Mouse (Mus musculus): ENCODE measurements around the gene Tmem88b. TPM values are rescaled to one million over a fixed set of nuclear protein-coding genes. Genes with fewer than 3 reads are reported as not detected.
"Not testable (repeated sequence)": the region's sequence is repeated elsewhere in the genome, so short reads cannot be mapped to it uniquely, and the experiment has no call there.

The Tmem88b gene
- total RNA-seq, 2 experiments from 2014 or later = 0.30 to 0.56 TPM

DNA sequence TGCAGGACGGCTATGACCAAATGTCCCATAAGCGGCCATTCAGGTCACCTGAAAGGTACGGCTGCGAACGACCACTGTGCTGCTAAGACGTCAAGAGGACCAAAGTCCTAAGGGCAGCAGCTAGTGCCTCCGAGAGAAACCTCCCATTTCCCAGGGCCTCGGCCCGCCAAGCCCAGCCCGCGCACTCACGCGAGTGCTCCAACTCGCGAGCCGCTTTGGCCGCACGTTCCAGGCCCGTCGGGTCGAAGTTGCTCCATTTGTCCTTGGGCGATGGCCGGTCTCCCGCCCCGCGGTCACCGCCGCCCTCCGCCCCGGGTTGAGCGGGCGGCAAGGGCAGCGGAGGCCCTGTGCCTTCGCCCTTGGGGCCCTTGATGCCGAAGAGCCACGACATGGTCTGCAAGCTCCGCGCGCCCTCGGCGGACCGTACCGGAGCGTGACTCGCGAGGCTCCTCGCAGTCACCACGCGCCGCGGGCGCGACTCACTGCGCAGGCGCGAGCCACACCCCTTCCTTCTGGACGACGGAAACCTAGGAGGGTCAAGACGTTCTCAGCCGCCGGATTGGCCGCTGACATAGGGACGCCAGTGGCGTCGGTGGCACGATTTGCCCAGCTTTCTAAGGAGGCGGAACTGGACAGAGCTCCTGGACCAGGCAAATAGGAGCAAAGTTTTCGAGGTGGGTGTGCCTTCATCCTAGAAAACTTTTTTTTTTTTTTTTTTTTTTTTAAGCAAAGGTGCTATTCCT lies 24.9 kb downstream of the Tmem88b start, which contains the start of gene Atad3a:
Gene Atad3a, minus strand, starts transcription at position 481 of the 743 bp plus-strand sequence.
- DNase-seq = peak; percentile 96 to 97

- DNase-seq = peak in 1 of 2 experiments; percentile 46
Observed at GRCm38 (mm10) chr4:155759862-155760612, 25.6 kb downstream of the Tmem88b start.

- no peak for DNase-seq
Observed at GRCm38 (mm10) chr4:155757011-155757410, 28.7 kb downstream of the Tmem88b start.

DNA sequence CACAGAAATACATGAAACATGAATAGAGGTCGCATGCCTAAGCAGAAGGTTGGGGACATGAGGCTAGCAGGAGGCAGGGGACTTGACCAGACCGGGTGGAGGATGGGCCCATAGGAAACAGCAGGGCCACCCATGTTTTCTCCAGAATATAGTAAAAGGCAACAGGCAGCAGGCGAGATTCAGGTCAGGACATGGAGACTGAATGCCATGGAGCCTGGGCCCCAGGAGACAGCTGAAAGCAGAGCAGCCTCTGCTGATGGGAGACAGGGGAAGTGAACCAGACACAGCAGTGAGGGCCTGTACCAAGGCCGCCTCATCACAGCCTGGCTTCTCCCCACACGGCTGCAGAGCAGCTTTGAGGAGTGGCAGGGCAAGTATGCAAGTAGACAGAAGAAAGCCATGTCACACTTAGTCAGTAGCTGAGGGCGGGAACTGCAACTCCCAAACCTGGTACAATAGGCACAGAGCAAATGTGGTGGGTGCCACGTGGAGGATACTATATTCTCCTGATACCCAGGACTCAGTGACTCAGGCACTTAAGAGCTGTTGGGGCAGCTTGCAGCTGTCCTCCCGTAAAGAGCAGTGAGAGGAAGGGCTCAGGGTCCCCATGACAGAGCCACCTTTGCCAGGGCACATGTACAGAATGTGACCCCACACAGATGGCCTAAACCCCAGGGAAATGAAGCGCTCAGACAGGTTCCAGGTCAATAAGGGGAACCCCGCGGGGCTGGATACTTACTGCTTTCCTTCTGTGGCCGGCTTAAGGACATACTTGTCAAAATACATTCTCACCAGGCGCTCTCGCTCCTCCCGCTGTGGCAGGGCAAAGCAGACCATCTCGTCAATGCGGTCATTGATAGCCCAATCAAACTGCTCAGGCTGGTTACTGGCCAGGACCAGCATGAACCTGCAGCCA lies 38.8 kb downstream of the Tmem88b start:
- DNase-seq = no peak

GRCm38 (mm10) chr4:155746036-155746548 lies 39.6 kb downstream of the Tmem88b start:
- DNase-seq = no peak

DNA sequence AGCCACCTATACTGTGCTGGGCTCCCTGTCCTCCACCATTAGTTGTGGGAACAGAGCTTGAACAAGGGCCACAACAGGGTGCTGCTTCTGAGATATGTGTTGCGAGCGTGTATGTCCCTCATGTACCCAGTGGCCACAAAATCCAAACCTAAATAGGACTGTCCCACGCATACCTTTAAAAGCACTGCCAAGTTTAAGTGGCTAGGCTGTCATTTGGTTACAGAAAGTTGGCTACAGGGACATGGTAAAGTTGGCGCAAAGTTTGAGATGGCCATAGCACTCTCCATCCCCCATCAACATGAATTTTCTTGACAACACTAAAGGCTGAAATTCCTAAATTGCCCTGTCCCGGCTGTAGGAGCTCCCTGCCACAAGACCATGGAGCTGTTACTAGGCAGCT lies 40.5 kb downstream of the Tmem88b start:
- DNase-seq = no peak

DNA sequence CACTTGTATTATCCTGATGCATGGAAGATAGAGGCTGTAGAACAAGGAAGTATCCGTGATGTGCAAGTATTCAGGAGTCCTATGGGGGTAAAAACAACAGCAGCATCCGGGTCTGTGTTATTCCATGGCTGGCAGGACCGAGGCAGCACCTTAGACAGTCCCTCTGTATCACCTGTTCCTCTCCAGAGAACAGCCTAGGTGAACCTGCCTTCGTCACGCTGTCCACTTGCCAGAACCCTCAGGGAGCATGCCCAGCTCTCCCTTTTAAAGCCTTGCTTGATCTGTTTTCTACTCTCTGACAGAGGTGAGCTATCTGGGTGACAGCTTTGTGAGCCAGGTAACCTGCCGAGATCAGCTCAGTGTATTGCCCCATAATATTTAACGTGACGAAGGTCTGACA lies 41.2 kb downstream of the Tmem88b start:
- no peak for DNase-seq

DNA sequence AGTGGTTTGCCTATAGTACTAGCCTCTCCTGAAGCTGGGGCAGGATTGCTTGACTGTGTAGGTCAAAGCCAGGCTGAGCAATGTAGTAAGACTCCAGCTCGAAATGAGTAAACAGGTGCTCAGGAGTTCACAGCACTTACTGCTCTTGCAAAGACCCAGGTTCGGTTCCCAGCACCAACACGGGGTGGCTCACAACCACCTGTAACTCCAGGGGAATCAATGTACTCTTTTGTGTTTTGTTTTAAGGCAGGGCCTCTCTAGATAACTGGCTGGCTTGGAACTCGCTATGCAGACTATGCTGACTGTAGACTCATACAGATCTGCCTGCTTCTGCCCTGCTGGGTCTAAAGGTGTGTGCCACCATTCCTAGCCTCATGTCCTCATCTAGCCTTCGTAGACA lies 43.0 kb downstream of the Tmem88b start:
- no peak for DNase-seq

DNA sequence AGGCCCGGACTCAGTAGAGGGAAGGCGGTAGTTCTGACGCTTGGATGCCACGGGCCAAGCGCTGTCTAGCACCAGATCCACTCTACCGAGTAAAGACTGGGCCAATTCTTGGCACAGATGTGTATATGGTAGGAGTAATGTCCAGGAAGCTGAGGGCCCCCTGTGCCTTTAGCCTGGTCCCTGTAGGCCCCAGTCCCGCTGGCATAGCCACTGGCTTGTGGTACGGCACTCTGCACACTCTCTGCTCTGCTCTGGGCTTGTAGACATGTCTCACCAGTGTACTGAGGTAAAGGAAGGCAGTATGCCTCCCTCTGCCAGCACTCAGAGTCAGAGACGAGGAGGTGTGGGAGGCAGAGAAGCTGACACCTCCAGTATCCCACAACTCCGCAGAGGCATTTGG lies 45.0 kb downstream of the Tmem88b start:
- DNase-seq = not testable (repeated sequence)

DNA sequence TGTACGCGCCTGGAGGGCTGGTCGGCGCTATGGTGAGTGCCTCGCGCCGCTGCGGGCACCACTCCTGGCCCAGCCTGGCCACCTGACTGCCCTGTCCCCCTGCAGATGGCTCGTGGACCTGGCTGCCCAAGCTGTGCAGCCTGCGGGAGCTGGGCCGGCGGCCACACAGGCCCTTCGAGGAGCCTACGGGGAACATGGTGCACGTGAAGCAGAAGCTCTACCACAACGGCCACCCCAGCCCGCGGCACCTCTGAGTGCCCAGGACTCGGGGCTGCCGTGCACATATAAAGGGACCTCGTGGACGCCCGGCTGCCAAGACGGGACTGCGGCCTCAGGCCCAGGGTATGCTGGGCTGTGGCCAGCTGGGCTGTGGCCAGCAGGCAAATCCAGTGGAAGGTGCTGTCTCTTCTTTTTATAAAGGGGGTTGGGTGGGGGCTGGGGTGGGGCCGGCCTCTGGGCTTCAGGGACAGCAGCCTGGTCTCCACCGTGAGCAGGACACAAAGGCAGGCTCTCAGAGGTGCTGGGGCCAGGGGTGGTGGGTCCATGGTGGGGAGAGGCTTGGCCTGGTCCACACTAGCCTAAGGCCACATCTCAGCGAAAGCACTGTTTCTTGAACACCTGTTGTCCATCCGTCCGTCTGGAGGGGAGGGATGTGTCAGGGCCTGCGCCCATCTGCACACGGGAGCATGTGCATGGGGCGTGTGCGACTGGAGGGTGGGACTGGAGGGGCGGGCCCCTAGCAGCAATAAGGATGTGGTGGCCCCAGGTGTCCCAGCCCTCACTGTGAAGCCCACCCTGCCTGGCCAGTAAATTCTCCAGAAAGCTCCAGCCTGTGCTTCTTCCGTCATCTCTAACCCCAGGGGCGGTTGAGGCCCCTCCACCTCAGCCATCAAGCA lies 45.7 kb downstream of the Tmem88b start:
- peak in 1 of 2 experiments; percentile 35 for DNase-seq

GRCm38 (mm10) chr4:155739152-155739551 lies 46.5 kb downstream of the Tmem88b start:
- DNase-seq = no peak

- DNase-seq = no peak
Observed at GRCm38 (mm10) chr4:155738262-155738661, 47.4 kb downstream of the Tmem88b start.

GRCm38 (mm10) chr4:155736421-155736820 lies 49.3 kb downstream of the Tmem88b start:
- no peak for DNase-seq

DNA sequence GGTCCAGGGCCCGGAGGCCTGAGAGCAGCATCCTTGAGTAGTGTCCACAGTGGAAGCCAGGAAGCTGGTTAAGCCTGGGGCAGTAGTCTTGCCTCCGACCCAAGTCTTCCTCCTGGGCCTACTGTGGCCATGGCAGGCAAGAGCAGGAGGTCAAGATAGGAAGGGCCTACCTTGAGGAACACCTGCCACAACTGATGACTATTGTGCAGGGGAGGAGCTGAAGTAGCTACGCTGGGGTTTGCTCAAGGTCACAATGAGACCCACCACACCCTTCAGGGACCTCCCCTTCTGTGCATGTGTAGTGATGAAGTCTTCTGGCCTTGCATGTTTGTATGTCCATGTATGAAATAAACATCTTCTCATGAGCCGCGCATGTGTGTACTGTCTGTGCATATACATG lies 49.9 kb downstream of the Tmem88b start:
- DNase-seq = no peak

- DNase-seq = peak; percentile 50 to 61
Observed at GRCm38 (mm10) chr4:155734951-155735702, 50.5 kb downstream of the Tmem88b start.

DNA sequence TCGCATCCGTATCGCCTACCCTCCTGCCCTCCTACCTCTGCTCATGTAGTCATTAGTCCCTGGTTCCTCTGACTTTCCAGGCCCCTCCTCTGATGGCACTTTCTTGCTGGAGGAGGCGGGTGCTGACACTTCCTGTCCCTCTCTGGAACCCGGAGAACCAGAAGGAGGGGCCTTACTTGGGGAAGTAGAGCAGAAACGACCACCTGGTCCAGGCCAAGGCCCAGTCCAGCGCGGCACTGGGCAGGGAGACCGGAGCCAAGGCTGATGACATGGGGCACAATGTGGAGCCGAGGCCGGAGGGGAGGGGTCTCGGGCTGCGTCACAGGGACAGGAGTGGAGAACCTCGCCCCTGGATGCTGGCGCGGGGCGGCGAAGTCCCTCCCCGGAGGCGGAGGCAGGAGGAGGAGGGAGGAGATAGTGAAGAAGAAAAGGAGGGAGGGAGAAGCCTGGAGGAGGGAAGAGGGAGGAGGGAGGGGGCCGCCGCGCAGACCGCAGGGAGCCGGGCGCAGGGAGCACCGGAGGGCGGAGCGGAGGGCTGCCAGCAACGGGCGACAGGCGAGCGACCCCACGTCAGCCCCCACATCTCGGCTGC lies 51.2 kb downstream of the Tmem88b start, which contains the start of gene Tmem240:
Gene Tmem240, plus strand, starts transcription at position 451 of the 592 bp plus-strand sequence.
- peak; percentile 95 for DNase-seq

DNA sequence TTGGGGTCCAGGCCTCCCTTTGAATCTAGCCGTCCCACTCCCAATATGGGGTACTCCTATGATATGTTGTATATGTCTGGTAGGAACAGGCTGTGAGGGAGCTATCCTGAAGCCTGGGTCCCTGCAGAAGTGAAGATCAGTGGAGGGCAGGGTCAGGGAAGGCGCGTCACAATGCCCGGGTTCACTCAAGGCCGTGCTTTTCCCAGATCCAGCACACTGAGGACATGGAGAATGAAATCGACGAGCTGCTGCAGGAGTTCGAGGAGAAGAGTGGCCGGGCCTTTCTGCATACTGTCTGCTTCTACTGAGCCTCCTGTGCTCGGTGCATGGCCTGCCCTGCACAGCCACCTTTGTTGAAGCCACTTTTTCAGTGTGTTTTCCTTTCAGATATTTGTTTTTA lies 52.4 kb downstream of the Tmem88b start:
- peak; percentile 39 to 45 for DNase-seq

Measured in adrenal gland, postnatal 36 days (tissue).